ENCODE assay signal across 8 mouse cellular contexts in the genomic region with DNA sequence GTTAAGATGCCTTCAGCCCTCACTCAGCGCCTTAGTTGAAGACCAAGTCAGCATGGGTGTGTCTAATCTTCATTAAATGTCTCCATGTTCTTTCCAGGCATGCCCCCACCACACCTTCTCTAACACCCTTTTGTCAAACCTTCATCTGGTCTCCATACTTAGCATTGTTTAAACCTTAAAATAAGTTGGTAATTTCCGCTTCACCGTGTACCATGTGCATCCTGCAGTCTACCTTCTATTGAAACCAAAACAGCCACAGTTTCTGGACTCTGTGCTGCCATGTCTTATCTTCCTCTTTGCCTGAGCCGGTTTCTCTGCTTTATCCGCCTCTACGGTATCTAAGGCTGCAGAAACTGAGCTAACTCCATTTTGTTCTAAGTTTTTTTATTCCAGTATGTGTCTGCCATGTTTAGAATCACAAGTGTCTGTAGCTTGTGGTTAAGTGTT. TPM values are rescaled to one million over a fixed set of nuclear protein-coding genes. Genes with fewer than 3 reads are reported as not detected.
DNase-seq lines count a peak whose midpoint lies in the region; ATAC-seq and TF ChIP-seq lines count a peak whose summit lies in the region.

No protein-coding gene starts in this region.

- H3K27me3 ChIP-seq in kidney, postnatal 0 days (ENCODE audit: insufficient read depth, low read length), result no peaks in the 10 kb centered on the region
- H3K27me3 ChIP-seq in hindbrain, embryonic 14.5 days (ENCODE audit: control insufficient read depth, insufficient read depth, low read length), result no peaks in the 10 kb centered on the region
- H3K27me3 ChIP-seq in midbrain, embryonic 13.5 days, result no peaks in the 10 kb centered on the region

- TF ChIP-seq POLR2A in bone marrow macrophage, adult 2 months (IDR thresholded peaks at IDR 0.05; ENCODE audit: borderline replicate concordance, low read depth, low read length), result no peak

- H3K9ac ChIP-seq in kidney, postnatal 0 days (ENCODE audit: low read depth, low read length), result peak overlapping the region; percentile 95
- peak overlapping the region; percentile 98 for H3K9ac ChIP-seq in hindbrain, embryonic 14.5 days
- peak overlapping the region; percentile 94 for H3K9ac ChIP-seq in midbrain, embryonic 13.5 days (replicated peaks)

- H3K9me3 ChIP-seq in kidney, postnatal 0 days (replicated peaks; ENCODE audit: low read length), result no peaks in the 10 kb centered on the region
- H3K9me3 ChIP-seq in hindbrain, embryonic 14.5 days (ENCODE audit: control insufficient read depth, low read length), result no peaks in the 10 kb centered on the region
- H3K9me3 ChIP-seq in midbrain, embryonic 13.5 days, result no peaks in the 10 kb centered on the region

- no peak for ATAC-seq in kidney, postnatal 0 days (replicated peaks; ENCODE audit: low FRiP score, low read depth)
- ATAC-seq in hindbrain, embryonic 14.5 days (ENCODE audit: low FRiP score), result no peak
- ATAC-seq in midbrain, embryonic 13.5 days, result no peak

- 28% methylated on average over 6 of the region's 6 CpGs for WGBS in kidney, postnatal 0 days
- 53% methylated on average over 6 of the region's 6 CpGs for WGBS in hindbrain, embryonic 14.5 days
- WGBS in midbrain, embryonic 13.5 days, result 37% methylated on average over 6 of the region's 6 CpGs

- peak overlapping the region; percentile 97 for H3K27ac ChIP-seq in kidney, postnatal 0 days
- no peak overlapping the region for H3K27ac ChIP-seq in bone marrow macrophage, adult 2 months (ENCODE audit: insufficient read depth, low read depth, low read length)
- H3K27ac ChIP-seq in hindbrain, embryonic 14.5 days, result no peak overlapping the region
- H3K27ac ChIP-seq in midbrain, embryonic 13.5 days, result no peak overlapping the region

- H3K4me3 ChIP-seq in kidney, postnatal 0 days (replicated peaks; ENCODE audit: low read depth, low read length), result peak overlapping the region; percentile 94
- H3K4me3 ChIP-seq in bone marrow macrophage, adult 2 months (ENCODE audit: insufficient read depth, low read length), result peak overlapping the region; percentile 40
- peak overlapping the region; percentile 96 for H3K4me3 ChIP-seq in hindbrain, embryonic 14.5 days (replicated peaks; ENCODE audit: low read length)
- peak overlapping the region; percentile 90 for H3K4me3 ChIP-seq in midbrain, embryonic 13.5 days (replicated peaks)

- peak overlapping the region; percentile 68 for H3K4me2 ChIP-seq in kidney, postnatal 0 days (ENCODE audit: low read length)
- peak overlapping the region; percentile 61 for H3K4me2 ChIP-seq in hindbrain, embryonic 14.5 days (replicated peaks)
- H3K4me2 ChIP-seq in midbrain, embryonic 13.5 days (replicated peaks), result peak overlapping the region; percentile 65

- 0 out of 2 replicates have a peak, but pooled peaks cover 4% of the 10 kb centered on the region for H3K4me1 ChIP-seq in kidney, postnatal 0 days (replicated peaks; ENCODE audit: insufficient read depth, low read length)
- H3K4me1 ChIP-seq in bone marrow macrophage, adult 2 months (ENCODE audit: control insufficient read depth, insufficient read depth, low read length), result peaks cover 15% of the 10 kb centered on the region
- peaks cover 31% of the 10 kb centered on the region for H3K4me1 ChIP-seq in hindbrain, embryonic 14.5 days (replicated peaks; ENCODE audit: control insufficient read depth, insufficient read depth, low read length)
- H3K4me1 ChIP-seq in midbrain, embryonic 13.5 days (replicated peaks), result peaks cover 47% of the 10 kb centered on the region

- H3K36me3 ChIP-seq in kidney, postnatal 0 days (ENCODE audit: insufficient read depth, low read length), result peaks cover 16% of the 10 kb centered on the region
- peaks cover 23% of the 10 kb centered on the region for H3K36me3 ChIP-seq in hindbrain, embryonic 14.5 days (replicated peaks; ENCODE audit: control insufficient read depth, insufficient read depth)
- H3K36me3 ChIP-seq in midbrain, embryonic 13.5 days, result peaks cover 20% of the 10 kb centered on the region

- no peak for TF ChIP-seq CTCF in kidney, postnatal 0 days (IDR thresholded peaks at IDR 0.05; ENCODE audit: low read depth)
- TF ChIP-seq CTCF in bone marrow macrophage, adult 2 months (IDR thresholded peaks at IDR 0.05; ENCODE audit: low read depth, low read length), result no peak

- DNase-seq in kidney, postnatal 0 days (ENCODE audit: low spot score), result no peak
- no peak for DNase-seq in kidney, postnatal 36 days
- no peak for DNase-seq in hindbrain, embryonic 14.5 days (ENCODE audit: low spot score)
- no peak for DNase-seq in layer of hippocampus, postnatal 25 days (ENCODE audit: extremely low spot score in 1 of 2, low spot score in 1 of 2)
- DNase-seq in ovary, adult 18-20 months (ENCODE audit: low spot score), result no peak
- DNase-seq in ovary, postnatal 10 days (ENCODE audit: low spot score), result no peak

RNA-seq across cellular contexts. Expression of a gene that starts 2.4 kb away (rescaled TPM):
- 432 and 474 TPM in 2 replicates for polyA plus RNA-seq in kidney, postnatal 0 days (2015; fragmentation: Nextera tagmentation; extraction: Ambion mirVana)
- 115 and 122 TPM in 2 replicates for polyA plus RNA-seq in bone marrow macrophage, adult 2 months (2012; ENCODE audit: insufficient read depth, insufficient read length, missing spikeins)
- 229 and 263 TPM in 2 replicates for polyA plus RNA-seq in hindbrain, embryonic 14.5 days (2014; fragmentation: Nextera tagmentation; extraction: Ambion mirVana)
- polyA plus RNA-seq in midbrain, embryonic 13.5 days (2015; fragmentation: Nextera tagmentation; extraction: Ambion mirVana), result 304 and 319 TPM in 2 replicates
- total RNA-seq in layer of hippocampus, postnatal 25 days (2021), result 10 to 100 TPM; 86.8 to 99.2 TPM

Comparison
In these comparisons a context has a peak if more than half of its experiments do, and no peak if none do; other contexts are left out.
1. H3K4me3 ChIP-seq: peak in every context shown above with its lines; median percentile 96 in hindbrain, embryonic 14.5 days; 94 in kidney, postnatal 0 days; 90 in midbrain, embryonic 13.5 days; 40 in bone marrow macrophage, adult 2 months.